Mouse (Mus musculus) cerebellum, adult 2 months (tissue): Measurements from ENCODE around the gene Zfp948.

Source experiments
- CTCF ChIP-seq: fragments of 200-500 bp; IDR thresholded peaks from 2 replicates; pipeline ENCODE4 v1.5.1; 2011; ENCODE audit warnings: low read depth, mild to moderate bottlenecking, control low read depth, low read length, moderate library complexity, borderline replicate concordance; ENCODE audit not compliant: insufficient read depth
- POLR2A ChIP-seq: fragments of 200-500 bp; IDR thresholded peaks from 2 replicates; pipeline ENCODE4 v1.6.1; 2011; ENCODE audit warnings: low read length, control low read depth, borderline replicate concordance; ENCODE audit not compliant: insufficient read depth

- no peak for TF ChIP-seq CTCF
- TF ChIP-seq POLR2A = no peak
Observed at GRCm38 (mm10) chr17:21567696-21568095, 888 bp downstream of the Zfp948 start.
